Mouse (Mus musculus) ovary, postnatal 36 days (tissue): ENCODE results near the gene Prpf6.
A peak's percentile ranks its signal among the peaks of the same experiment; 100 is the strongest.

ENCODE experiments used
- DNase-seq: peaks from one replicate; pipeline ENCODE4 v3.0.0; 2022; ENCODE audit warnings: low spot score, mixed read lengths

Gene Prpf6

GRCm38 (mm10) chr2:181658930-181659555 is 67.4 kb downstream of the Prpf6 start:
- peak; percentile 77 for DNase-seq

- peak; percentile 80 for DNase-seq
Measured at GRCm38 (mm10) chr2:181659609-181660055, 68.0 kb downstream of the Prpf6 start.

GRCm38 (mm10) chr2:181662620-181663297 is 71.1 kb downstream of the Prpf6 start:
- no peak for DNase-seq

- DNase-seq: no peak
Measured at GRCm38 (mm10) chr2:181663298-181663630, 71.6 kb downstream of the Prpf6 start.

- peak; percentile 63 for DNase-seq
Measured at GRCm38 (mm10) chr2:181670285-181670912, 78.7 kb downstream of the Prpf6 start.

- DNase-seq: no peak
Measured at GRCm38 (mm10) chr2:181670913-181671311, 79.2 kb downstream of the Prpf6 start.

- DNase-seq: peak; percentile 71
Measured at GRCm38 (mm10) chr2:181671326-181671725, 79.7 kb downstream of the Prpf6 start, which contains the start of gene Sox18. Gene Sox18 (minus strand): TSS chr2:181671640.

- DNase-seq: no peak
Measured at GRCm38 (mm10) chr2:181671984-181672383, 80.3 kb downstream of the Prpf6 start.

- peak; percentile 81 for DNase-seq
Measured at GRCm38 (mm10) chr2:181673501-181673900, 81.8 kb downstream of the Prpf6 start.

- DNase-seq: no peak
Measured at GRCm38 (mm10) chr2:181674934-181675333, 83.3 kb downstream of the Prpf6 start.

GRCm38 (mm10) chr2:181675454-181675853 is 83.8 kb downstream of the Prpf6 start:
- peak; percentile 83 for DNase-seq

- DNase-seq: no peak
Measured at GRCm38 (mm10) chr2:181676424-181676823, 84.8 kb downstream of the Prpf6 start.

- peak; percentile 35 for DNase-seq
Measured at GRCm38 (mm10) chr2:181677096-181677754, 85.6 kb downstream of the Prpf6 start.

- no peak for DNase-seq
Measured at GRCm38 (mm10) chr2:181677755-181678098, 86.1 kb downstream of the Prpf6 start.

GRCm38 (mm10) chr2:181678780-181679179 is 87.1 kb downstream of the Prpf6 start:
- peak; percentile 76 for DNase-seq

- DNase-seq: peak; percentile 76
Measured at GRCm38 (mm10) chr2:181679951-181680715, 88.5 kb downstream of the Prpf6 start, which contains the start of gene Tcea2. Gene Tcea2 (plus strand): TSS chr2:181680310.

GRCm38 (mm10) chr2:181680716-181681117 is 89.0 kb downstream of the Prpf6 start:
- no peak for DNase-seq

GRCm38 (mm10) chr2:181681978-181682377 is 90.3 kb downstream of the Prpf6 start:
- no peak for DNase-seq

- no peak for DNase-seq
Measured at GRCm38 (mm10) chr2:181683381-181683780, 91.7 kb downstream of the Prpf6 start.

GRCm38 (mm10) chr2:181684713-181685112 is 93.0 kb downstream of the Prpf6 start:
- no peak for DNase-seq

- DNase-seq: no peak
Measured at GRCm38 (mm10) chr2:181685686-181686085, 94.0 kb downstream of the Prpf6 start.

- DNase-seq: no peak
Measured at GRCm38 (mm10) chr2:181687586-181687985, 95.9 kb downstream of the Prpf6 start.
